Mouse (Mus musculus): ENCODE measurements around the gene Gm156. TPM values are rescaled to one million over a fixed set of nuclear protein-coding genes. Genes with fewer than 3 reads are reported as not detected.

The Gm156 gene
- total and polyA plus RNA-seq, 3 experiments: not detected

GRCm38 (mm10) chr6:129825559-129825958, 41.5 kb upstream of the Gm156 start (continued):
- no peak for TF ChIP-seq CHD1 (IDR thresholded peaks at IDR 0.05; ENCODE audit: low read depth, low read length)
- TF ChIP-seq BHLHE40 (IDR thresholded peaks at IDR 0.05; ENCODE audit: borderline replicate concordance, low read depth, low read length): no peak
- no peak for TF ChIP-seq ELF1 (IDR thresholded peaks at IDR 0.05; ENCODE audit: low read depth, low read length)

DNA sequence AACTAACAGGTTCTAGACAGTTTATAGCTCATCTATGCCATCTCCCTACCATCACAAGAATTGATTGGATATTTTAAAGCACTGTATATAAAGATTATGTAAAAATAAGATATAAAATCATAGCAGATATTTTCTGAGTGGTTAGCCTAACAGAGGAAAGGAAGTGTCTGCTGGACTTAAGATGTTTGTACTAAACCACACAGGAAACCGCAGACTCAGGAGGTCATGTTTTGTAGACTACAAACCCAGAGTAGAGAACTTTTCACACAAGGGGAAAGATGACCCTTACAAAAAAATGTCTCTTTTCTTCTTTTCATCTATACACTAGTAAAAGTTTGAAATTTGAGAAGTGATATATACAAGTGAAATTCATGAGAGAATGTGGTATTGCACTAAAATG, 39.9 kb upstream of the Gm156 start:
- TF ChIP-seq TBP (IDR thresholded peaks at IDR 0.05; ENCODE audit: low read depth, low read length) (no peak), ZKSCAN1 (IDR thresholded peaks at IDR 0.05; ENCODE audit: low read depth, low read length) (no peak), JUND (IDR thresholded peaks at IDR 0.05; ENCODE audit: low read depth, low read length) (no peak), MYC (IDR thresholded peaks at IDR 0.05; ENCODE audit: low read depth, low read length) (no peak), RAD21 (IDR thresholded peaks at IDR 0.05; ENCODE audit: low read depth, low read length) (no peak), CHD2 (IDR thresholded peaks at IDR 0.05; ENCODE audit: low read length) (no peak), SMC3 (IDR thresholded peaks at IDR 0.05; ENCODE audit: low read depth, low read length) (no peak), EP300 (IDR thresholded peaks at IDR 0.05; ENCODE audit: low read depth in 1 of 2, low read length in 2 of 2) (no peak), ZC3H11A (IDR thresholded peaks at IDR 0.05; ENCODE audit: low read depth, low read length) (no peak), TAL1 (IDR thresholded peaks at IDR 0.05; ENCODE audit: low read length) (no peak), GATA1 (IDR thresholded peaks at IDR 0.05; ENCODE audit: low read depth, low read length) (no peak), NELFE (IDR thresholded peaks at IDR 0.05; ENCODE audit: low read depth, low read length) (no peak), ELF1 (IDR thresholded peaks at IDR 0.05; ENCODE audit: low read depth, low read length) (no peak), USF2 (IDR thresholded peaks at IDR 0.05; ENCODE audit: borderline replicate concordance in 1 of 2, insufficient read depth in 1 of 2, low read depth in 1 of 2, low read length in 2 of 2) (no peak)
- Histone ChIP-seq H3K27me3 (ENCODE audit: control insufficient read depth in 1 of 2, insufficient read depth in 2 of 2, low read length in 2 of 2) (no peaks in the 10 kb centered on the region; a peak in 1 of 4 replicates), H3K79me2 (ENCODE audit: control insufficient read depth, insufficient read depth, low read length, poor library complexity) (no peaks in the 10 kb centered on the region), H3K9me3 (replicated peaks; ENCODE audit: insufficient read depth, low read length) (no peaks in the 10 kb centered on the region), H3K9ac (ENCODE audit: control insufficient read depth, low read depth, low read length, poor library complexity, severe bottlenecking) (no peak overlapping the region), H3K4me1 (ENCODE audit: control insufficient read depth in 1 of 2, insufficient read depth in 2 of 2, low read length in 2 of 2) (no peaks in the 10 kb centered on the region), H3K36me3 (ENCODE audit: control insufficient read depth in 1 of 2, insufficient read depth in 2 of 2, low read length in 2 of 2) (no peaks in the 10 kb centered on the region), H3K27ac (ENCODE audit: control insufficient read depth, low read depth, low read length) (no peak overlapping the region), H3K4me3 (ENCODE audit: control insufficient read depth in 1 of 2, insufficient read depth in 1 of 2, low read depth in 2 of 2, low read length in 2 of 2) (no peak overlapping the region)
- DNase-seq (ENCODE audit: low read depth, low spot score): no peak

DNA sequence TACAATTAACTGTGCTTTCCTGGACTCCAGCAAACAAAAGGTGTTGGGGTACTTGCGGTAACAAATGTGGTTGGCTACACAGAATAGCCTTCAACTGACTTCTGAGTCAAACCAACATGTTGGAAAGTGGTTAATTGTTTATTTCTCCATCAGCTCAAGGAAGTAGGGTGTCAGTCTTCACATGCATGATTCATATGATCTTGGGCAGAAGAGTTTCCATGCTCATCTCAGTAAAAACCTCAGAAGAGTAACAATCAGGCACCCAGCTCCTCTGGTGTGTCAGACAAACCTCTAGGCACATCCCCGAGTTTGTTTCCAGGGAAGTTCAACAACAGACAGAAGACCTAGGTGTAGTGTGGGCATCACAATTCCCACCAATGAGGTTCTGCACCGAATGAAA, 33.7 kb upstream of the Gm156 start:
- no peak for TF ChIP-seq CHD2 (IDR thresholded peaks at IDR 0.05; ENCODE audit: low read length)
- TF ChIP-seq CHD1 (IDR thresholded peaks at IDR 0.05; ENCODE audit: low read depth, low read length): no peak
- TF ChIP-seq RCOR1 (IDR thresholded peaks at IDR 0.05; ENCODE audit: low read depth, low read length): no peak
- no peak for TF ChIP-seq ELF1 (IDR thresholded peaks at IDR 0.05; ENCODE audit: low read depth, low read length)
- no peak for TF ChIP-seq NRF1 (IDR thresholded peaks at IDR 0.05; ENCODE audit: insufficient read depth, low read depth, low read length, poor library complexity, severe bottlenecking)
- no peak for TF ChIP-seq ZC3H11A (IDR thresholded peaks at IDR 0.05; ENCODE audit: low read depth, low read length)
- TF ChIP-seq MYB (IDR thresholded peaks at IDR 0.05; ENCODE audit: low read depth, low read length): no peak
- TF ChIP-seq SIN3A (IDR thresholded peaks at IDR 0.05; ENCODE audit: low read length): no peak
- TF ChIP-seq MYC (IDR thresholded peaks at IDR 0.05; ENCODE audit: low read depth, low read length): no peak
- TF ChIP-seq UBTF (IDR thresholded peaks at IDR 0.05; ENCODE audit: borderline replicate concordance, insufficient read depth, low read depth, low read length): no peak
- TF ChIP-seq USF2 (IDR thresholded peaks at IDR 0.05; ENCODE audit: borderline replicate concordance in 1 of 2, insufficient read depth in 1 of 2, low read depth in 1 of 2, low read length in 2 of 2): no peak
- no peak for TF ChIP-seq GATA1 (IDR thresholded peaks at IDR 0.05; ENCODE audit: low read depth, low read length)
- TF ChIP-seq USF1 (IDR thresholded peaks at IDR 0.05; ENCODE audit: low read depth, low read length): no peak
- no peak for TF ChIP-seq MEF2A (IDR thresholded peaks at IDR 0.05; ENCODE audit: extremely low read depth, insufficient replicate concordance, low read depth, low read length, poor library complexity, severe bottlenecking)
- no peak for TF ChIP-seq TAL1 (IDR thresholded peaks at IDR 0.05; ENCODE audit: low read length)
- Histone ChIP-seq H3K27me3 (ENCODE audit: control insufficient read depth in 1 of 2, insufficient read depth in 2 of 2, low read length in 2 of 2) (no peaks in the 10 kb centered on the region), H3K4me3 (ENCODE audit: control insufficient read depth in 1 of 2, insufficient read depth in 1 of 2, low read depth in 2 of 2, low read length in 2 of 2) (no peak overlapping the region)

More for the DNA sequence above, 33.7 kb upstream of the Gm156 start:
- H3K4me1 ChIP-seq (ENCODE audit: control insufficient read depth in 1 of 2, insufficient read depth in 2 of 2, low read length in 2 of 2): no peaks in the 10 kb centered on the region
- no peaks in the 10 kb centered on the region for H3K36me3 ChIP-seq (ENCODE audit: control insufficient read depth in 1 of 2, insufficient read depth in 2 of 2, low read length in 2 of 2)
- no peaks in the 10 kb centered on the region for H3K9me3 ChIP-seq (replicated peaks; ENCODE audit: insufficient read depth, low read length)
- no peak for DNase-seq (ENCODE audit: low read depth, low spot score)
- H3K9ac ChIP-seq (ENCODE audit: control insufficient read depth, low read depth, low read length, poor library complexity, severe bottlenecking): no peak overlapping the region
- no peaks in the 10 kb centered on the region for H3K79me2 ChIP-seq (ENCODE audit: control insufficient read depth, insufficient read depth, low read length, poor library complexity)
- no peak overlapping the region for H3K27ac ChIP-seq (ENCODE audit: control insufficient read depth, low read depth, low read length)

Measured in MEL (cell line).